Mouse (Mus musculus) layer of hippocampus, adult 2 months (tissue): ENCODE data around the gene Gpd1. TPM values are rescaled to one million over a fixed set of nuclear protein-coding genes. Genes with fewer than 3 reads are reported as not detected.
A peak's percentile ranks its signal among the peaks of the same experiment; 100 is the strongest.

ENCODE experiments used
- DNase-seq, 2 experiments: peaks; one replicate each; pipeline ENCODE4 v3.0.0; 2022; ENCODE audit warnings: low spot score in 2 of 2
- H3K27ac ChIP-seq: fragments of 200-600 bp; 2 replicates; pipeline ENCODE4 v1.8.1; 2022
- H3K4me3 ChIP-seq: fragments of 200-600 bp; 2 replicates; pipeline ENCODE4 v1.8.1; 2022; ENCODE audit warnings: mild to moderate bottlenecking
- CTCF ChIP-seq: fragments of 200-600 bp; conservative IDR thresholded peaks from 2 replicates; pipeline ENCODE4 v1.8.1; 2022; ENCODE audit warnings: antibody characterized with exemption, mild to moderate bottlenecking, moderate library complexity
- total RNA-seq, 2 experiments: library from RNA; stranded (reverse); gene quantifications; 2 replicates each; pipeline ENCODE4 v1.2.3; 2021

Gene Gpd1
- total RNA-seq, 2 experiments from 2014 or later = 142 to 148 TPM

DNA sequence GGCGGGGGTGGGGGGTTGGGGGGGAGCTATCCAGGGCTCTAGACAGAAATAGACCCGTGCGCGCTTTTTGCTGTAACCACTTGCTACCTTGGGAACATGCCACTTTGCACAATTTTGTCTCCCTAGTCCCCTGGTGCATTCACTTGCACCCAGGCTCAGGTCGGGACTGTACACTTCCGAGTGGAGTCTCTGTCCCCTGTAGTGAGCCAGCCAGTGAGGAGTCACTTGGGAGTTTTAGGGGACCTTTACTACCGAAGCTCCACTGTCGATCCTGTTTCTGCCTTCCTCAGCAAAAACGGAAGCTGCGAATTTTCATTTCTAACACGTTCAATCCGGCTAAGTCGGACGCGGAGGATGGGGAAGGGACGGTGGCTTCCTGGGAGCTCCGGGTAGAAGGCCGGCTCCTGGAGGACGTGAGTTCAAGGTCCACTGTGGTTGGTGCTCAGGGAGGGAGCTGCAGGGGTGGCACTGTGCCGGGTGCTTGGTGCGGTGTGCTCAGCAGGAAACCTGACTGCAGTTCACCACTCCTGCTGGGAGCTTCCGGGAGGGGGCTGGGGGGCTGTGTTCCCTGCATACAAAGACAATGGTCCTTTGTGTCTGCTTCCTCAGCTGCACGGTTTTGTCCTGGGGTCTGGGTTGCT is 13.2 kb upstream of the Gpd1 start:
- TF ChIP-seq CTCF = no peak
- Histone ChIP-seq H3K4me3 (peak overlapping the region; percentile 89), H3K27ac (peak overlapping the region; percentile 99)
- peak in 1 of 2 experiments; percentile 38 for DNase-seq

DNA sequence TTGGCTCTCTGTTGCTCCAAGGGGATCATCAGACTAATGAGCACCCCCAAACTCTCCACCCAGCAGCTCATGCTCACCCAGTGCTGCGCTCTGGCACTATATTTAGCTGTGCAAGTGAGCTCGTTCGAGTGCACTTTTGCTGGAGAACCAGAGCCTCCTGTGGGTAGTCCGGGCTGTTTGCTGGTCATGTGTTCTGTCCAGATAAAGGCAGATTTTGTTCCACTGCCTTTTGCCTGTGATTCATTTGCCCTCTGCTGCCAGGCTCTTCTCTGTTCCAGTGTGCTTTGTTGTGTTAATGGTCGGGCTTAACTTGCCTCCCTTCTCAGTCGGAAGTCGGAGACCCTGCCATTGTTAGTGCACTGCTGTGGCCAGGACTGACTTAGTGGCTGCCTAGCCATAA is 12.4 kb upstream of the Gpd1 start:
- DNase-seq = peak in 1 of 2 experiments; percentile 45
- Histone ChIP-seq H3K4me3 (peak overlapping the region; percentile 89), H3K27ac (peak overlapping the region; percentile 99)
- TF ChIP-seq CTCF = no peak

DNA sequence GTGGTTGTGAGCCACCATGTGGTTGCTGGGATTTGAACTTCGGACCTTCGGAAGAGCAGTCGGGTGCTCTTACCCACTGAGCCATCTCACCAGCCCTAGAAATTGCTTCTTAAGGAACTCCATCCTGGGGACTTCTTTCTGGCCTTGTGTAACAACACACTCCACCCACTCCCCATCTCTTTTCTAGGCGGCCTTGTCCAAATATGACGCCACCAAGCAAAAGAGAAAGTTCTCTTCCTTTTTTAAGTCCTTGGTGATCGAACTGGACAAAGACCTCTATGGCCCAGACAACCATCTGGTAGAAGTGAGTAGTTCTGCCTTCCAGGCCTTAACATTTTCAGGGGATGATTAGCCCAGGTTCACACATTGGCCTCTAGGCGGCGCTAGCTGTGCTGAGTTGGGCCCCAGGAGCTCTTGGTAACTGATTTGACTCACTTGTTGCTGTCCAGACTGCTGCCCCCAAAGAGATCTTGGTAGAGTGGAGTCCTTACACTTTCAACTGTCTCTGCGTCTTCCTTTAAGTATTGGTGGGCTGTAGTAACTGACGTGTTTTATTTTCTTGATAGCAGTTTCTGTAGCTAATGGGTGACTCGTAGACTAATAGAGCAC is 11.8 kb upstream of the Gpd1 start, which contains the start of gene Gm17349:
Gm17349 (minus strand) TSS at position 51 of the 609 bp plus-strand sequence.
- peak; percentile 94 for TF ChIP-seq CTCF
- H3K27ac ChIP-seq = peak within 1 kb of the TSS; percentile 99
- peak; percentile 56 to 69 for DNase-seq
- H3K4me3 ChIP-seq = peak within 1 kb of the TSS; percentile 89

DNA sequence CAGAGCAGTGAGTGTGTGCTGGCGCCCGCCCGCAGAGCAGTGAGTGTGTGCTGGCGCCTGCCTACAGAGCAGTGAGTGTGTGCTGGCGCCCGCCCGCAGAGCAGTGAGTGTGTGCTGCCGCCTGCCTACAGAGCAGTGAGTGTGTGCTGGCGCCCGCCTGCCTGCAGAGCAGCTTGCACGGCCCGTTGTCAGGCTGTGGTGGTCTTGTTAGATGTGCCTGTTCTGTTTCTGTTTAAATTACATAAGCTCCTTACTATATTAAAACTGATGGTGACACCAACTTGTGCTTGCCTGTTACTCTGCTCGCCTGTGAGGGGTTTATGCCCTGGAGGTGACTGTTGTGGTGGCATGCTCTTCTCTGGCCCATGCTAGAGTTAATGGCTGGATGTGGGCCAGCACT is 9.1 kb upstream of the Gpd1 start:
- Histone ChIP-seq H3K27ac (peak overlapping the region; percentile 69; the same call in 1 of the 2 replicates), H3K4me3 (no peak overlapping the region)
- no peak for DNase-seq
- TF ChIP-seq CTCF = no peak

DNA sequence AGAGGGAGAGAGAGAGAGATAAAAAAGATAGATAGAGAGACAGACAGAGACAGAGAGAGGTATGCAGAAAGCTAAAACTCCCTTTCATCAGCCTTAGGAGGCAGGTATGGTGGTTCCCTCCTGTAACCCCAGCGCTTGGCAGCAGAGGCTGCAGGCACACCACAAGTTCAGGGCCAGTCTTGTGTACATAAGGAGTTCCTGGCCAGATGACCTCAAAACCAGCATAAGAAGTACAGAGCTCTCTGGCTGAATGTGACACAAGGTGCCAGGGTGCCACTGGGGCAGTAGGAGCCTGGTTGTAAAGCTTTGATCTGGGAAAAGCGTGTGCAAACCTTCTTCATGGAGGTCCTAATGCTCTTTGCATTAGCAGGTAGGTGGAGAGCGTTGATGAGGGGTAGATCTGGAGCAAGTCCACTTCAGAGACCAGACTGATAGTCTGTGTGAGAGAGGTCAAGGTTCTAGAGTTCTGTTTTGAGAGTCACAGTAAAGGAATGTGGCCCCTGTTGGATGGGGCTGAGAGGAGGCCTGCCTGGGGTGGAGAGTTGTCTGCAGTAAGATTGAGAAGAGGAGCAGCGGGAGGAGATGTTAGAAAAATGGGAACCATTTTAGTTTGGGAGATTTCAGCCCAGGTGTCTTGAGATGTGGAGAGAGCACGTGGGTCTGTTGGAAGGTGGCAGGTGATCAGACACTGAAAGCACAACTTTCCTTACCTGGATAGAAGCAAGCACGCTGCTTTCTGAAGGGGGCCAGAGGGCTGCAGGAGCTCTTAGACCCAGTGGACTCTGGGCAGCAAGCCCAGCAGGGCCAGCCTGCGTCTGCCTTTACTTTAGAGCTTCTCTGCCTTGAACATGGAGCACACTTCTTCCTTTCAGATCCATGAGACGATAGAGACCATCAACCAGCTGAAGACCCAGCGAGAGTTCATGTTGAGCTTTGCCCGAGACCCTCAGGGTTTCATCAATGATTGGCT is 6.8 kb upstream of the Gpd1 start:
- peak overlapping the region; percentile 99 for H3K27ac ChIP-seq
- H3K4me3 ChIP-seq = no peak overlapping the region
- TF ChIP-seq CTCF = no peak
- no peak for DNase-seq

DNA sequence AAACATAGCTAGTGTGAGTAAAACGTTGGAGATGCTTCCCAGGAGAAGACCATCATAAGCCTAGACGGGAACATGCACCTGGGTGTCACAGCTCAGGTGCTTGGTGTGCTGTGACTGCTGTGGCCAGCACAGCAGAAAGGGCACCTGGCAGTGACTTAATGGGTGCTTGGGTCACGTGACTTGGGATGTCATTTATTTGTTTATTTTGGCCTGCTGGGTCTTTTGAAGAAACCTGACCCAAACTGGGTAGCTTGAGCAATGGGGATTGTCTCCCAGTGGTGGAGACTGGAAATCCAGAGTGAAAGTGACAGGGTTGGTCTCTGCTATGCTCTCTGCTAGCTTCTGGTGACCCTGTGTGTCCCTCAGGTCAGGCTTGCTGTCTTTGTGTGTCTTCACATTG is 5.8 kb upstream of the Gpd1 start:
- TF ChIP-seq CTCF = no peak
- Histone ChIP-seq H3K4me3 (no peak overlapping the region), H3K27ac (peak overlapping the region; percentile 99)
- DNase-seq = no peak

DNA sequence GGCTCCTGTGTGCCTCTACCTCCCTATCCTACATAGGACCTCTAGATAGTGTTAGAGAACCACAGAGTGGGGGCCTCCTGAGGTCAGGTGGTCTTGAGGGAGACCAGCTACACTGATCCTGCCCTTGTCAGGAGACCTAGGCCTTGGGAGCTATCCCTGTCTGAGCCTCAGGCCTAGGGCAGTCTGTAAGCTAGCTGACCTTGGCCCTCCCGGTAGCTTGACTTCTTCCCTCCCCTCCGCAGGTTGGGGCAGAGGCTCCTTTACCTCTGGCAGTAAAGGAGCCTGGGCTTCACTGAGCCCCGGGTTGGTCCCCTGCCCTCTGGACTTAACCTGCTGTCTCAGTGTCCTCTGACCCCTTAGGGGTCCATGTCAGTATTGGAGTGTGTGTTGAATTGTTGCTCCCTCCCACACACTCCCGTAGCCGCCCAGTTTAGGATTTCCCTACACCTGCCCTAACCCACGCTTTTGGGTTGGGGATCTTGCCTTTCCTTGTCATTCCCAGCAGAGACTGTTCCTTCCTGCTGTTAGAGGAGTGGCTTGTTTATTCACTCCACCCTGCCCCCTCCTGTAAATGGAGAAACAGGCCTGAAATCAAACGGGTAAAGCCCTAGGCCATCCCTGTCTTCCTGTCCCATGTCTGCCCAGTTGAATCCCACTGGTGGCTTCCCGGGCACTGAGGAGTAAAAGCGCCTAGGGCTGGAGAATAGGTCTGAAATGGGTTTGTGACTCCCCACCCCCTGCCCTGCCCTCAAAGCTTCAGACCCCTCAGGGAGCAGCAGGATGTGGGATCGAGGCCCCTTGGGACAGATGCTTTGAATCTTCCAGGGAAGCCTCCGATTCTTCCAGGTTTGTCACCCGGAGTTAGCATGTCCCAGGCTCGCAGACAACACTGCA is 4.4 kb upstream of the Gpd1 start:
- no peak for DNase-seq
- H3K27ac ChIP-seq = peak overlapping the region; percentile 99
- no peak overlapping the region for H3K4me3 ChIP-seq
- TF ChIP-seq CTCF = no peak

DNA sequence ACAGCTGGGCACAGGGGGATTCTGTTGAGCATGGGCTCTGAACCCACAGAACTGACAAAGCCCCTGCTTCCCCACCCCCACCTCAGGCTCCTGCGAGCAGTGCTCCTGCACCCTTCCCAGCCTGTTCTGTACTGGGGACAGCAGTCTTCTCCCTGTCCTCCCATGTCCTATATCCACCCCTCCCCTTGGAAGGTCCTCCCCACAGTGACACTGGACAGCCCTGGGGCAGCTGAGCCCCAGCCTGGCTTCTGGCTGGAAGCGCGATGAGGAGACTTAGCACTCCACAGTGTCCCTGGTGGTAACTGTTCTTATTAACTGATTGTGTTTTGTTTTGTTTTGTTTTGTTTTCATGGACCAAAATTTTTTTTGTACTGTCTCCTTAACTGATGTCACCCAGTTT is 3.7 kb upstream of the Gpd1 start:
- peak overlapping the region; percentile 99 for H3K27ac ChIP-seq
- TF ChIP-seq CTCF = peak; percentile 53
- DNase-seq = peak in 1 of 2 experiments; percentile 11
- H3K4me3 ChIP-seq = no peak overlapping the region

DNA sequence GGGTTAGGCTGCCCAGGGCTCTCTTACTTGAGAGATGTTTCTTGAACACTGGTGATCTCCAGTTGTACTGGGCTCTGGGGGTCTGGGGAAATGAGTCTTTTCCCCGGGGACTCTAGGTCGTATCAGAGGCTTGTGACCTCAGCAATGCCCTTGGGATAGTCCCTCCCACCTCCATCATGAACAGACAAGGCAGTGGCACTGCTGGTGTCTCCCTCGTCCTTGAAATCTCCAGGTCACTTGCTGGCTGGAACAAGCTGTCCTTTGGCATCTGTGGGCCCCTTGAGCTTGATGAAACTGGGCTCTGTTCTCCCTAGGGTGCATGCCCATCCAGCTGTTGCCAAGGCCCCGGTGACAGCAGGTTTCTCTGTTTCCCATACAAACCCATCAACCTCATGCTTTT is 3.1 kb upstream of the Gpd1 start:
- H3K27ac ChIP-seq = peak overlapping the region; percentile 99
- DNase-seq = peak in 1 of 2 experiments; percentile 9
- TF ChIP-seq CTCF = no peak
- no peak overlapping the region for H3K4me3 ChIP-seq

DNA sequence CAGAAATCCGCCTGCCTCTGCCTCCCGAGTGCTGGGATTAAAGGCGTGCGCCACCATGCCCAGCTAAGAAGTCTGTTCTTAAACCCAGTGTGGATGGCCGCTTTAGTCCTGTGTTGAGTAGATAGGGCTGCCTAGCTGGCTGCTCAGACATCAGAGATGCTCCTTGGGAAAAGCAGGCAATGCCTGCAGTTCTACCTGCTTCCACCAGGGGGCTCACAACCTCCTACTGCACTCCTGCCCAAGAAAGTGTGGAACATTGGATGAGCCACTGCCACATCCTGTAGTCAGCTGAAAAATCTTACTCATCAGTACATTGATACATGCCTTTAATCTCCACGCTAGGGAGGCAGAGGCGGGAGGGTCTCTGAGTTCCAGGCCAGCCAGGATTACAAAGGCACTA is 2.5 kb upstream of the Gpd1 start:
- H3K4me3 ChIP-seq = no peak overlapping the region
- peak; percentile 86 to 90 for DNase-seq
- peak; percentile 94 for TF ChIP-seq CTCF
- H3K27ac ChIP-seq = peak overlapping the region; percentile 99

DNA sequence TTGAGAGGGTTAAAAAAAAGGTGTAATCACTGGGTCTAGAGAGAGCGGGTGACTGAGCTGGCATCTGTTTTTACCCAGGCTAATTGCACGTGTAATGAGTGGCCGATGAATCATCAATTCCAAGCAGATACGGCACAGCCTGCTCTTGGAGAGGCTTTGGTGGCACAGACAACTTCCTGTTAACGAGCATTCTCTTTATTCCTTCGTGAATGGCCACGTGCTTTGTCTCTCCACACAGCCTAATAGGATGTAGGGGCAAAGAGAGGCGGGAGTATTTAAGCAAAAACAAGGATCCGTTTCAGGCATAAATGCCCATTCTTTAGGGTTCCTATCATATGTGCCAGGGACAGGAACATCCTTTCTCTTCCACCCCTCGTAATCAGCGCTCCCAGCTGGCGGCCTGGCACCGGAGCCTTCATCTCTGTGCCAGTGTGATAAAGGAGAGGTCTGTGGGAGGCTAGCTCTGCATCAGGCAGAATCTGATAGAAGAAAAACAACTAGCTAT is 1.9 kb upstream of the Gpd1 start:
- peak overlapping the region; percentile 99 for H3K27ac ChIP-seq
- no peak for TF ChIP-seq CTCF
- DNase-seq = peak; percentile 76 to 89

More for the DNA sequence above, 1.9 kb upstream of the Gpd1 start:
- no peak overlapping the region for H3K4me3 ChIP-seq
